ENCODE assay signal across 22 mouse cellular contexts in genomic region chr8:48240917-48241531, GRCm38 (mm10).
DNase-seq lines count a peak whose midpoint lies in the region; ATAC-seq and TF ChIP-seq lines count a peak whose summit lies in the region.
"Had no signal": no experiment of that assay in that cellular context is flagged by ENCODE, and none has a peak within 500 bp of the region (broad histone marks: within the 10 kb centered on the region; RNA-seq: fewer than 3 reads in every experiment).

No protein-coding gene starts in this region.

- H3K36me3 ChIP-seq in kidney, adult 2 months (ENCODE audit: control insufficient read depth, insufficient read depth, low read length), result no peaks in the 10 kb centered on the region
- H3K36me3 ChIP-seq in liver, adult 2 months (ENCODE audit: control insufficient read depth, insufficient read depth, low read length), result peaks cover 23% of the 10 kb centered on the region; the same call in 1 of the 2 replicates
- H3K36me3 ChIP-seq in liver, embryonic 11.5 days (ENCODE audit: control insufficient read depth, insufficient read depth, low read length), result peaks cover 2% of the 10 kb centered on the region; the same call in 1 of the 2 replicates
- H3K36me3 ChIP-seq in kidney, postnatal 0 days (ENCODE audit: insufficient read depth, low read length), result peaks cover 14% of the 10 kb centered on the region

- no peak for TF ChIP-seq POLR2A in kidney, adult 2 months (IDR thresholded peaks at IDR 0.05; ENCODE audit: low read depth, low read length)
- no peak for TF ChIP-seq POLR2A in liver, adult 2 months (IDR thresholded peaks at IDR 0.05; ENCODE audit: extremely low read depth, insufficient read depth, low read length)

- no peaks in the 10 kb centered on the region for H3K27me3 ChIP-seq in kidney, adult 2 months (replicated peaks; ENCODE audit: control insufficient read depth, insufficient read depth, low read length)
- no peaks in the 10 kb centered on the region for H3K27me3 ChIP-seq in liver, adult 2 months (ENCODE audit: control insufficient read depth, insufficient read depth, low read length)
- H3K27me3 ChIP-seq in liver, embryonic 11.5 days (replicated peaks; ENCODE audit: control insufficient read depth, insufficient read depth, low read length), result no peaks in the 10 kb centered on the region
- no peaks in the 10 kb centered on the region for H3K27me3 ChIP-seq in kidney, postnatal 0 days (ENCODE audit: insufficient read depth, low read length)
- H3K27me3 ChIP-seq: embryonic facial prominence, embryonic 15.5 days; hindbrain, embryonic 12.5 days had no signal

- H3K4me2 ChIP-seq in liver, embryonic 11.5 days, result no peak overlapping the region
- no peak overlapping the region for H3K4me2 ChIP-seq in kidney, postnatal 0 days (ENCODE audit: low read length)
- H3K4me2 ChIP-seq: embryonic facial prominence, embryonic 15.5 days; forebrain, embryonic 12.5 days; hindbrain, embryonic 12.5 days had no signal

- 26% methylated on average over 6 of the region's 6 CpGs for WGBS in kidney, adult 2 months
- WGBS in liver, adult 2 months, result 21% methylated on average over 6 of the region's 6 CpGs
- WGBS in liver, embryonic 11.5 days, result 69% methylated on average over 6 of the region's 6 CpGs
- WGBS in kidney, postnatal 0 days, result 30% methylated on average over 6 of the region's 6 CpGs

- H3K4me3 ChIP-seq in kidney, adult 2 months (ENCODE audit: insufficient read depth, low read depth, low read length), result no peak overlapping the region
- H3K4me3 ChIP-seq in liver, adult 2 months (ENCODE audit: insufficient read depth, low read depth, low read length), result no peak overlapping the region
- no peak overlapping the region for H3K4me3 ChIP-seq in liver, embryonic 11.5 days (ENCODE audit: low read depth, low read length)
- H3K4me3 ChIP-seq in kidney, postnatal 0 days (replicated peaks; ENCODE audit: low read depth, low read length), result no peak overlapping the region
- H3K4me3 ChIP-seq: embryonic facial prominence, embryonic 15.5 days; forebrain, embryonic 12.5 days; heart, adult 2 months; hindbrain, embryonic 12.5 days had no signal

- no peak for TF ChIP-seq CTCF in kidney, adult 2 months (conservative IDR thresholded peaks at IDR 0.05; ENCODE audit: insufficient read depth, insufficient read length, low read depth, low read length)
- no peak for TF ChIP-seq CTCF in liver, adult 2 months (IDR thresholded peaks at IDR 0.05; ENCODE audit: low read depth, low read length)
- TF ChIP-seq CTCF in kidney, postnatal 0 days (IDR thresholded peaks at IDR 0.05; ENCODE audit: low read depth), result no peak

- no peaks in the 10 kb centered on the region for H3K4me1 ChIP-seq in kidney, adult 2 months (ENCODE audit: control insufficient read depth, insufficient read depth, low read length)
- H3K4me1 ChIP-seq in liver, adult 2 months (ENCODE audit: control insufficient read depth, insufficient read depth, low read length), result no peaks in the 10 kb centered on the region
- no peaks in the 10 kb centered on the region for H3K4me1 ChIP-seq in liver, embryonic 11.5 days (replicated peaks; ENCODE audit: control insufficient read depth, insufficient read depth, low read length)
- 0 out of 2 replicates have a peak, but pooled peaks cover 7% of the 10 kb centered on the region for H3K4me1 ChIP-seq in kidney, postnatal 0 days (replicated peaks; ENCODE audit: insufficient read depth, low read length)
- H3K4me1 ChIP-seq: forebrain, embryonic 12.5 days; hindbrain, embryonic 12.5 days had no signal

- no peak overlapping the region for H3K9ac ChIP-seq in liver, adult 2 months (ENCODE audit: low read depth, low read length)
- no peak overlapping the region for H3K9ac ChIP-seq in liver, embryonic 11.5 days (ENCODE audit: low read depth, low read length)
- no peak overlapping the region for H3K9ac ChIP-seq in kidney, postnatal 0 days (ENCODE audit: low read depth, low read length)
- H3K9ac ChIP-seq: embryonic facial prominence, embryonic 15.5 days; forebrain, embryonic 12.5 days; hindbrain, embryonic 12.5 days had no signal

- ATAC-seq in liver, embryonic 11.5 days (replicated peaks; ENCODE audit: low FRiP score), result no peak
- peak; percentile 87 for ATAC-seq in kidney, postnatal 0 days (replicated peaks; ENCODE audit: low FRiP score, low read depth)
- ATAC-seq: forebrain, embryonic 16.5 days; hindbrain, embryonic 16.5 days had no signal

- DNase-seq in kidney, adult 2 months, result peak; percentile 13
- DNase-seq in kidney, postnatal 36 days, result no peak
- peak; percentile 54 for DNase-seq in liver, adult 2 months (ENCODE audit: extremely low read depth, low read depth, low spot score)
- no peak for DNase-seq in liver, embryonic 11.5 days (ENCODE audit: low spot score)
- DNase-seq in kidney, postnatal 0 days (ENCODE audit: low spot score), result peak; percentile 85
- DNase-seq in right cerebral cortex, postnatal 25 days, result no peak
- no peak for DNase-seq in layer of hippocampus, postnatal 14 days (ENCODE audit: low spot score in 2 of 2)
- DNase-seq: adrenal gland, adult 8-10 months; adrenal gland, postnatal 36 days; cerebellum, adult 11 months; cerebellum, adult 8-10 months; cerebellum, postnatal 14 days; embryo, embryonic 11 days; gastrocnemius, postnatal 10 days; heart, adult 2 months; heart, postnatal 10 days; heart, postnatal 4 days had no signal

- no peak overlapping the region for H3K27ac ChIP-seq in kidney, adult 2 months (ENCODE audit: insufficient read depth, low read depth, low read length)
- no peak overlapping the region for H3K27ac ChIP-seq in liver, adult 2 months (replicated peaks; ENCODE audit: insufficient read depth, low read depth, low read length)
- no peak overlapping the region for H3K27ac ChIP-seq in liver, embryonic 11.5 days (ENCODE audit: low read depth, low read length)
- no peak overlapping the region; the same call in 1 of the 2 replicates for H3K27ac ChIP-seq in kidney, postnatal 0 days
- H3K27ac ChIP-seq: embryonic facial prominence, embryonic 15.5 days; forebrain, embryonic 12.5 days; heart, adult 2 months; hindbrain, embryonic 12.5 days had no signal

- H3K9me3 ChIP-seq in liver, embryonic 11.5 days (ENCODE audit: control insufficient read depth, low read length), result no peaks in the 10 kb centered on the region
- no peaks in the 10 kb centered on the region for H3K9me3 ChIP-seq in kidney, postnatal 0 days (replicated peaks; ENCODE audit: low read length)
- H3K9me3 ChIP-seq: embryonic facial prominence, embryonic 15.5 days; forebrain, embryonic 12.5 days; hindbrain, embryonic 12.5 days had no signal

- no peaks in the 10 kb centered on the region for H3K79me2 ChIP-seq in liver, adult 2 months (ENCODE audit: control insufficient read depth, insufficient read depth, low read length)

Comparison
In these comparisons a context has a peak if more than half of its experiments do, and no peak if none do; other contexts are left out.
1. DNase-seq: peak in kidney, adult 2 months (single experiment), liver, adult 2 months (single experiment) and kidney, postnatal 0 days (single experiment); none in kidney, postnatal 36 days (0 of 2), liver, embryonic 11.5 days (single experiment), right cerebral cortex, postnatal 25 days (single experiment) and layer of hippocampus, postnatal 14 days (0 of 2).